Comparison of ENCODE assay signal across 16 mouse cellular contexts in genomic region chr9:99877056-99877546, GRCm38 (mm10). TPM values are rescaled to one million over a fixed set of nuclear protein-coding genes. Genes with fewer than 3 reads are reported as not detected.
DNase-seq lines count a peak whose midpoint lies in the region; ATAC-seq and TF ChIP-seq lines count a peak whose summit lies in the region.
"Had no signal": no experiment of that assay in that cellular context is flagged by ENCODE, and none has a peak within 500 bp of the region (broad histone marks: within the 10 kb centered on the region; RNA-seq: fewer than 3 reads in every experiment).

No protein-coding gene starts in this region.

- H3K27ac ChIP-seq in kidney, embryonic 15.5 days, result no peak overlapping the region
- H3K27ac ChIP-seq in limb, embryonic 11.5 days (replicated peaks; ENCODE audit: low read depth, low read length), result no peak overlapping the region
- no peak overlapping the region for H3K27ac ChIP-seq in neural tube, embryonic 13.5 days (replicated peaks)
- no peak overlapping the region for H3K27ac ChIP-seq in left cerebral cortex, adult 2 months

- no peak for TF ChIP-seq CTCF in left cerebral cortex, adult 2 months (IDR thresholded peaks at IDR 0.05)

- peak overlapping the region; percentile 11; the same call in 1 of the 2 replicates for H3K4me3 ChIP-seq in kidney, embryonic 15.5 days (replicated peaks)
- no peak overlapping the region for H3K4me3 ChIP-seq in limb, embryonic 11.5 days (ENCODE audit: low read depth, low read length)
- H3K4me3 ChIP-seq in neural tube, embryonic 13.5 days, result no peak overlapping the region
- H3K4me3 ChIP-seq in left cerebral cortex, adult 2 months, result no peak overlapping the region
- H3K4me3 ChIP-seq: myocyte had no signal

- H3K36me3 ChIP-seq in kidney, embryonic 15.5 days, result no peaks in the 10 kb centered on the region
- no peaks in the 10 kb centered on the region for H3K36me3 ChIP-seq in limb, embryonic 11.5 days (ENCODE audit: control insufficient read depth, insufficient read depth, low read length)
- no peaks in the 10 kb centered on the region for H3K36me3 ChIP-seq in neural tube, embryonic 13.5 days

- 1% methylated on average over 22 of the region's 22 CpGs for WGBS in kidney, embryonic 15.5 days
- WGBS in limb, embryonic 11.5 days, result 3% methylated on average over 22 of the region's 22 CpGs
- 2% methylated on average over 22 of the region's 22 CpGs for WGBS in neural tube, embryonic 13.5 days

- peak overlapping the region; percentile 21; the same call in 1 of the 2 replicates for H3K4me2 ChIP-seq in kidney, embryonic 15.5 days
- H3K4me2 ChIP-seq in limb, embryonic 11.5 days (ENCODE audit: low read depth, severe bottlenecking), result no peak overlapping the region
- peak overlapping the region; percentile 7; the same call in 1 of the 2 replicates for H3K4me2 ChIP-seq in neural tube, embryonic 13.5 days

- ATAC-seq in kidney, embryonic 15.5 days (replicated peaks; ENCODE audit: low FRiP score), result no peak
- no peak for ATAC-seq in limb, embryonic 11.5 days (ENCODE audit: insufficient number of reproducible peaks, low FRiP score, low TSS enrichment, low read depth)
- no peak for ATAC-seq in neural tube, embryonic 13.5 days (ENCODE audit: low read depth)

- H3K9ac ChIP-seq in kidney, embryonic 15.5 days, result no peak overlapping the region
- no peak overlapping the region for H3K9ac ChIP-seq in limb, embryonic 11.5 days (ENCODE audit: low read length)
- no peak overlapping the region for H3K9ac ChIP-seq in neural tube, embryonic 13.5 days

- DNase-seq in embryo, embryonic 11 days, result peak; percentile 30
- no peak for DNase-seq in embryo, embryonic 10.5 days (ENCODE audit: low spot score)
- no peak for DNase-seq in kidney, postnatal 4 days
- DNase-seq in limb, embryonic 11.5 days (ENCODE audit: low spot score), result peak; percentile 49
- no peak for DNase-seq in gastrocnemius, postnatal 25 days
- DNase-seq in left cerebral cortex, adult 2 months (ENCODE audit: extremely low spot score in 1 of 2, low spot score in 2 of 2), result no peak
- DNase-seq: adrenal gland, adult 8-10 months; cerebellum, postnatal 25 days; kidney, adult 11 months; kidney, postnatal 36 days; lung, postnatal 4 days had no signal

- no peaks in the 10 kb centered on the region for H3K9me3 ChIP-seq in kidney, embryonic 15.5 days (replicated peaks)
- H3K9me3 ChIP-seq in limb, embryonic 11.5 days (ENCODE audit: control insufficient read depth, low read length), result no peaks in the 10 kb centered on the region
- no peaks in the 10 kb centered on the region for H3K9me3 ChIP-seq in neural tube, embryonic 13.5 days

- intact Hi-C loops in left cerebral cortex, adult 2 months (cut with DNase I), result no loop called here

- peaks cover 22% of the 10 kb centered on the region for H3K4me1 ChIP-seq in kidney, embryonic 15.5 days
- H3K4me1 ChIP-seq in limb, embryonic 11.5 days (ENCODE audit: control insufficient read depth, insufficient read depth, low read length), result peaks cover 9% of the 10 kb centered on the region; the same call in 1 of the 2 replicates
- peaks cover 23% of the 10 kb centered on the region for H3K4me1 ChIP-seq in neural tube, embryonic 13.5 days (replicated peaks)

- peaks cover 100% of the 10 kb centered on the region for H3K27me3 ChIP-seq in kidney, embryonic 15.5 days
- peaks cover 82% of the 10 kb centered on the region for H3K27me3 ChIP-seq in limb, embryonic 11.5 days (ENCODE audit: control insufficient read depth, insufficient read depth, low read length)
- H3K27me3 ChIP-seq in neural tube, embryonic 13.5 days, result peaks cover 100% of the 10 kb centered on the region

RNA-seq across cellular contexts. Expression of gene Sox14, which starts 1.1 kb away (rescaled TPM):
- polyA plus RNA-seq in kidney, embryonic 15.5 days (2015; fragmentation: Nextera tagmentation; extraction: Ambion mirVana), result not detected in 2 replicates
- polyA plus RNA-seq in limb, embryonic 11.5 days (2014; fragmentation: Nextera tagmentation; extraction: Ambion mirVana), result 0.14 and 0.20 TPM in 2 replicates
- 10.2 and 11.3 TPM in 2 replicates for polyA plus RNA-seq in neural tube, embryonic 13.5 days (2015; fragmentation: Nextera tagmentation; extraction: Ambion mirVana)
- total RNA-seq in gastrocnemius, postnatal 25 days (2021), result not detected
- not detected for total RNA-seq in left cerebral cortex, adult 2 months (2021)
- total RNA-seq: adrenal gland, adult 8-10 months had no signal
- polyA plus RNA-seq: heart, embryonic 11.5 days; liver, embryonic 16.5 days; myocyte had no signal

Comparison
In these comparisons a context has a peak if more than half of its experiments do, and no peak if none do; other contexts are left out.
1. DNase-seq: peak in embryo, embryonic 11 days (single experiment) and limb, embryonic 11.5 days (single experiment); none in embryo, embryonic 10.5 days (single experiment), kidney, postnatal 4 days (0 of 2), gastrocnemius, postnatal 25 days (single experiment) and left cerebral cortex, adult 2 months (0 of 2).